Mouse (Mus musculus) mammary gland, adult 2 months (tissue): ENCODE results near the gene Pakap. TPM values are rescaled to one million over a fixed set of nuclear protein-coding genes. Genes with fewer than 3 reads are reported as not detected.

Source experiments
- polyA plus RNA-seq: library from polyadenylated mRNA; depleted of rRNA; stranded (reverse); fragments of >200 nt; gene quantifications from 2 replicates; pipeline ENCODE4 v1.2.3, GENCODE M21; 2012; ENCODE audit warnings: low replicate concordance; rRNA removed

Gene Pakap
- polyA plus RNA-seq = 1.6 TPM in 2 replicates

DNA sequence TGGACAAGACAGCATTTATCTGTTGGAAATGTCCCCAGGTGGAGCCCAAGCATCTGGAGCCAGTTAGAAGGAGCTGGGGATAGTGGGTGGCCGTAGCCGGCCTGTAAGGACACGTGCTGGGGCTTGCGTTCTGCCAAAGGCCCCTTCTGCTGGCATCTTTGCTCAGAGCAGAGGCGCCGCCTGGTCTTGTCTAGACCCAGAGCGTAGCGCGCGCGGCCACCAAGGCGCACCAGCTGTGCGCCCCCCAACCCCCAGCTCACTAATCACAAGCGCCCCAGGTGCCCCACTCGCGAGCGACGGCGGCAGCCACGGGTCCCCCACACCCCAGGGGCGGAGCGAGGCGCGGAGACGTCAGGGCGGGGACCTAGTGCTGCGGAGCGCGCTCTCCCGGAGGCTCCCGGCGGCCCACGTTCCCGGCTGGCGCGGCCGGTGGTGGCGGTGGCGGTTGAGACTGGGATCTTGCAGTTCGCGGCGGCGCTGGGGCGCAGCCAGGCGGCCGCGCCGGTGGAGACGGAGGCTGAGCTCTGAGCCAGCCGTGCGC is at the start of gene Pakap:
Gene Pakap (plus strand): TSS at position 514 of the 541 bp plus-strand sequence.

DNA sequence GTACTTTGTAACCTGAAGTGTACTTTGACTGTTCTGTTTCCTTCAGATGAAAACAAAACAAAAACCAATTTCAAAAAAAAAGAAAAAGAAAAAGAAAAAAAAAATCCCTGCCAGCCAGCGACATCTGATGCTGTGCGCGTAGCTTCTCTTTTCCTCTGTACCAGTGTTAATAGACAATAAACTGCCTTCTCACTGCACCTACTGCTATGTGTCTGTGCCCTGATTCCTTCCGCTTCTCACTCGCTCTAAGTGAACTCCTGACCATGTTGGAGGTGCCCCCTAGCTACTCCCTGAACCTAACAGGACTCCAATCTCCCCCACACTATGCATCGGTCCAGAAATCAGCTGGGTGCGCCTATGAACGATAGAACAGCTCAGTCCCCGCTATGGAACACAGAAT is 149.4 kb downstream of the Pakap start, which contains the start of gene Akap2:
Gene Akap2 (plus strand): TSS at position 304 of the 400 bp plus-strand sequence.

DNA sequence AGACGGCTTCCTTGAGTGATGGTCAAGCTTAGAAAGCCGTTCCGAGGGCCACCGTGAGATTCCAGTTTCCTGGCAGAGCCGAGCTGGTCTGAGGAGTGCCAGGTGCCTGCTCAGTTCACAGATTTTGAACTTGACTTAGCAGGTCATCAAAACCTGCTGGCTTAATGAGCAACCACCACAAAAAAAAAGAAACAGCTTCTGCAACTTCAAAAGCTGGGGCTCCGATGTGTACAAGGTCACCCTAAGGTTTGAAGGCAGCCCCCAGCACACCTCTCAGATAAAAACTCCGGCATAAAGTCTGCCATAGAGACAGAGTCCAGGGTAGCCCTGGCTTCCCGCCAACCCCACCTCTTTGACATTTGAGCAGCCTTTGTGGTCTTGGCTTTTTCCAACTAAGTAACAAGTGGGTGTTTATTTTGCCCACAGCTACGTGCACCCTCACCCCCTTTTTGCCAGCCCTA is 348.3 kb downstream of the Pakap start, which contains the start of gene D630039A03Rik:
Gene D630039A03Rik (minus strand): TSS at position 97 of the 461 bp plus-strand sequence.

Other genes with a start within 250 kb of the Pakap start
- gene Palm2, start 133.9 kb upstream of the Pakap start, polyA plus RNA-seq = 0.24 and 0.27 TPM in 2 replicates
- gene Akap2, start 149.5 kb downstream of the Pakap start, polyA plus RNA-seq = 62.3 and 62.8 TPM in 2 replicates